Mouse (Mus musculus) intestine, embryonic 14.5 days (tissue): ENCODE data around the gene Olfr223. TPM values are rescaled to one million over a fixed set of nuclear protein-coding genes. Genes with fewer than 3 reads are reported as not detected.
"Not testable (repeated sequence)": the region's sequence is repeated elsewhere in the genome, so short reads cannot be mapped to it uniquely, and the experiment has no call there.

Source experiments
- ATAC-seq: fragments of 200-750 bp; cut with Nextera tagmentation; replicated peaks from 2 replicates; pipeline ENCODE4 v1.8.0; 2017; ENCODE audit warnings: low read depth, moderate number of reproducible peaks, moderate TSS enrichment, moderate library complexity; ENCODE audit not compliant: low FRiP score, low TSS enrichment
- DNase-seq: peaks from one replicate; pipeline ENCODE4 v3.0.0-alpha.2; 2018; ENCODE audit warnings: low spot score
- H3K27ac ChIP-seq: fragments of 300-500 bp; sonication (generic); 2 replicates; pipeline ENCODE4 v1.5.1; 2014; ENCODE audit warnings: low read depth, mild to moderate bottlenecking, control low read depth
- H3K27me3 ChIP-seq: fragments of 300-500 bp; sonication (generic); replicated peaks from 2 replicates; pipeline ENCODE4 v1.6.1; 2014; ENCODE audit warnings: low read length, control low read depth; ENCODE audit not compliant: control insufficient read depth, insufficient read depth
- H3K36me3 ChIP-seq: fragments of 300-500 bp; sonication (generic); 2 replicates; pipeline ENCODE4 v1.6.1; 2014; ENCODE audit warnings: low read length, control low read depth; ENCODE audit not compliant: control insufficient read depth, insufficient read depth
- H3K4me1 ChIP-seq: fragments of 300-500 bp; sonication (generic); replicated peaks from 2 replicates; pipeline ENCODE4 v1.6.1; 2014; ENCODE audit warnings: low read length, control low read depth, mixed read lengths; ENCODE audit not compliant: control insufficient read depth, insufficient read depth
- H3K4me2 ChIP-seq: fragments of 300-500 bp; sonication (generic); 2 replicates; pipeline ENCODE4 v1.6.1; 2014; ENCODE audit warnings: low read length
- H3K4me3 ChIP-seq: fragments of 300-500 bp; sonication (generic); 2 replicates; pipeline ENCODE4 v1.5.1; 2014; ENCODE audit warnings: low read depth, low read length, control low read depth, mixed read lengths
- H3K9ac ChIP-seq: fragments of 300-500 bp; sonication (generic); 2 replicates; pipeline ENCODE4 v1.6.1; 2014; ENCODE audit warnings: mild to moderate bottlenecking, low read length
- H3K9me3 ChIP-seq: fragments of 300-500 bp; sonication (generic); 2 replicates; pipeline ENCODE4 v1.6.1; 2016; ENCODE audit warnings: low read length, control low read depth; ENCODE audit not compliant: control insufficient read depth
- WGBS: fragments of 180-500 bp; shearing (Covaris S2); extraction: QIAGEN DNeasy Blood & Tissue Kit; methylation state at CpG from one replicate; pipeline ENCODE4 v1.1.7; 2014; 5-methylcytosine and 5-hydroxymethylcytosine counted together
- polyA plus RNA-seq: library from polyadenylated mRNA; unstranded; fragments of >200 nt; fragmentation: Nextera tagmentation; extraction: Ambion mirVana; gene quantifications from 2 replicates; pipeline ENCODE4 v1.2.1, GENCODE M21; 2014

Olfr223 gene
- polyA plus RNA-seq, 1 experiment from 2014 or later = not detected

DNA sequence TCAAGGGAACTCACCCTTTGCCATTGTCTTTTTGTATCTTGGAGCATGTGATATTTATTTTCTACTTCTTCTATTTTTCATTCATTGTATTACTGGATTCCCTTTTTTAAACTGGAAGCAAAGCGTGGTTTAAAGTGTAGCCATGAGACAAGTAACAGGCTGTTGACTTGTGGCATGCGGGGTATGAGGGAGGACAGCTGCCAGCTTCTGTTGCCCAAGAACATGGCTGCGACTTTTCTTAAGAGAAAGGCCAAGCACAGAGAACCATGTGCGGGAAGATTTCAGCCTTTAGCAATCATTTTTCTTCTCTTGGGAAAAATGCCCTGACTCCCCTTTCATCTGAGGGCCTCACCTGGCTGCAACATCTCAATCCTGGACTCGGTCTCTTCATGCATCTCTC is 18.6 kb upstream of the Olfr223 start:
- Histone ChIP-seq H3K9me3 (no peaks in the 10 kb centered on the region), H3K27ac (no peak overlapping the region), H3K4me2 (no peak overlapping the region), H3K27me3 (no peaks in the 10 kb centered on the region), H3K4me1 (no peaks in the 10 kb centered on the region), H3K36me3 (no peaks in the 10 kb centered on the region), H3K9ac (no peak overlapping the region), H3K4me3 (no peak overlapping the region)
- no peak for DNase-seq
- 80% methylated on average over 5 of the region's 5 CpGs for WGBS
- no peak for ATAC-seq

DNA sequence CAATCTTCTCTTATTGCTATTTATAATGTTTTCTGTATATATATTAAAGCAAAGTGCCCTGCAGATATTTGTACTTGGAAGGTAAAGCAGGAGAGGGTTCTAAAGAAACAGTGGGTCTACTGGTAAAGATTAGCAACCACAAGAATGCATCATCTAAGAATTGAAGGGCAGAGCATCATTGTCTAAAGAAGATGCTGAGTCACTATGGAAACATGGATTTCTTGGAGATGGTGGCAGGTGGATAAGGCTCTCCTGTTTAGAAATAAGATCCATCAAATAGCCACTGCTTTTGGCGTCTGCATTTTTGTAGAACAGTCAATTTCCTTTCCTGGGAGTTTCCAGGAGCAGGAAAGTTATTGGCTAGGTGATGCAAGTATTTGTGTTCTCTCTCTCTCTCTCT is 9.2 kb upstream of the Olfr223 start:
- Histone ChIP-seq H3K4me2 (no peak overlapping the region), H3K27me3 (no peaks in the 10 kb centered on the region), H3K4me1 (no peaks in the 10 kb centered on the region), H3K9ac (no peak overlapping the region), H3K4me3 (no peak overlapping the region), H3K9me3 (no peaks in the 10 kb centered on the region), H3K27ac (no peak overlapping the region), H3K36me3 (no peaks in the 10 kb centered on the region)
- ATAC-seq (no peak), DNase-seq (no peak)
- 70% methylated on average over 1 of the region's 1 CpGs for WGBS

- Histone ChIP-seq H3K27ac (no peak overlapping the region), H3K4me1 (no peaks in the 10 kb centered on the region), H3K9ac (no peak overlapping the region), H3K9me3 (no peaks in the 10 kb centered on the region), H3K36me3 (no peaks in the 10 kb centered on the region), H3K4me3 (no peak overlapping the region), H3K4me2 (no peak overlapping the region), H3K27me3 (no peaks in the 10 kb centered on the region)
- no peak for ATAC-seq
- WGBS = 88% methylated on average over 3 of the region's 3 CpGs
- no peak for DNase-seq
These were observed 7.8 kb upstream of the Olfr223 start for GRCm38 (mm10) chr11:59600872-59601271.

DNA sequence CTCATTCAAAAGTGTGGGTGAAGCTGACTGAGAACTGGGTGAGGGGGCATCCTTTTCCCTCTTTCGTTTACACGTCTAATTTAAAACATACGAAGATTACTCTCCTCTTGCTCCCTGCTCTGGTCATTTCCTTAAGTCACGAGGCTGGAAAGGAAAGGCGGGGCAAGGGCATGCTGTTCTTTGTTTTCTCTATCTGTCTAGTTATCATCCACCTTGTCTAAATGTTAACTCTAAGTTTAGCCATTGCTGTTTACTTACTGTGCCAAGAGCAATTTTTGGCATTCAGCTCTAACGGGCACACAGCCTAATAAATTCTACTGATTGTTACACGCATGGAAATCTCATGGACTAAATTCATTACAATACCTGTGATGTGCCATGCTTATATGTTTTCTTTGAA is 6.1 kb upstream of the Olfr223 start:
- H3K36me3 ChIP-seq = no peaks in the 10 kb centered on the region
- H3K9me3 ChIP-seq = no peaks in the 10 kb centered on the region
- H3K4me2 ChIP-seq = no peak overlapping the region
- H3K4me1 ChIP-seq = no peaks in the 10 kb centered on the region
- 50% methylated on average over 7 of the region's 7 CpGs for WGBS
- H3K4me3 ChIP-seq = no peak overlapping the region
- ATAC-seq (no peak), DNase-seq (no peak)
- no peak overlapping the region for H3K27ac ChIP-seq
- no peaks in the 10 kb centered on the region for H3K27me3 ChIP-seq
- H3K9ac ChIP-seq = no peak overlapping the region

DNA sequence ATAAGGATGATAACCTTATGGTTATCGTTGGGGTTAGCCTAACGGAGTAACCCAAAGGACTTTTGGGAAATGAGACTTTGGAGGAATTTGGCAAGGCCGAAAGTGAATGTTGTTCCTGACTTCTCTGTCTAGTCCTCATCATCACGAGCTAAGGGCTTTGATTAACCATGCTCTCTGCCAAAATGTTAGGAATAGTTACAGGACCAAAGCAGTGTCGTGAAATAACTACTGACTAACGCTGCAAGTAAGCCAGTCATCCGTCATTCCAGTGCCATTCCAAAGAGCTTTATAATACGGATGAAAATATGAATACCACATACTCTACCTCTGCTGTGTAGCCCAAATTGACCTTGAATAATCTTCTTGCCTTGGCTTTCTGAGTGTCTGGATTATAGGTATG is 3.9 kb upstream of the Olfr223 start:
- Histone ChIP-seq H3K4me3 (no peak overlapping the region), H3K27ac (no peak overlapping the region), H3K36me3 (no peaks in the 10 kb centered on the region), H3K9me3 (no peaks in the 10 kb centered on the region), H3K4me2 (no peak overlapping the region), H3K9ac (no peak overlapping the region), H3K4me1 (no peaks in the 10 kb centered on the region), H3K27me3 (no peaks in the 10 kb centered on the region)
- DNase-seq (no peak), ATAC-seq (no peak)
- 89% methylated on average over 8 of the region's 8 CpGs for WGBS

DNA sequence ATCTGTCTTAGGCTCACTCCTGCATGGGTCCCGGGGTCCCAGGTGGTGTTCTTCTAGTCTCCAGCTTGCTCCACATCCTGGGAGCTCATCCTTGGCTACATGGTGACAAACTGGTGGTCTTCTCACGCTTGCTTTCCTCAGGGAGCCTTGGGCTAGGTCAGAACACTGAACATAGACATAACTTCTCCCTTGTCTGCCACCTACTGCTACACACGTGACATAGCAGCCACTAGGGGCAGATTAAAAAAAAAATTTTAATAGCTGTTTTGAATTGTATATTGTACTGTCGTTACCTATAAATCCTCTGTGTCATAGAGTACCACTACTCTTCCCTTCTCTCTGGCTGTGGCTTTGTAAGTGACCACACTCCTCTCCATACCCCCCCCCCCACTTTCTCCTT is 3.0 kb upstream of the Olfr223 start:
- Histone ChIP-seq H3K27me3 (no peaks in the 10 kb centered on the region), H3K4me3 (no peak overlapping the region), H3K9ac (no peak overlapping the region), H3K4me1 (no peaks in the 10 kb centered on the region), H3K9me3 (no peaks in the 10 kb centered on the region), H3K4me2 (no peak overlapping the region), H3K36me3 (no peaks in the 10 kb centered on the region), H3K27ac (no peak overlapping the region)
- 44% methylated on average over 4 of the region's 4 CpGs for WGBS
- ATAC-seq (no peak), DNase-seq (no peak)

DNA sequence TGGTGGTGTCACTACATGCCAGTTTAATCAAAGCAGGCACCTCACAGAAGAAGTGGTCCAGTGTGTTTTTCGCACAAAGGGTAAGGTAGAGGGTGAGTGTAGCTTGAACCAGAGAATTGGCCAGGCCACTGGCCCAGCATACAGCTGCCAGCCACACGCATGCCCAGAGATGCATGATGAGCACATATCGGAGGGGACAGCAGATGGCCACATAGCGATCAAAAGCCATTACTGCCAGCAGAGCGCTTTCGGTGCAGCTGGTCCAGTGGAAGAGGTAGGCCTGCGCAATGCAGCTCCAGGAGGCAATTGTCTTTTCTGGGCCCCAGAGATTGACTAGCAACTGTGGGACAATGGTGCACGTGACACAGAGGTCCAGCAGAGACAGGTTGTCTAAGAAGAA is 3.6 kb downstream of the Olfr223 start:
- 85% methylated on average over 8 of the region's 8 CpGs for WGBS
- ATAC-seq = no peak

GRCm38 (mm10) chr11:59584539-59584938 is 8.6 kb downstream of the Olfr223 start:
- H3K27ac ChIP-seq = no peak overlapping the region
- H3K4me2 ChIP-seq = no peak overlapping the region
- H3K9me3 ChIP-seq = no peaks in the 10 kb centered on the region
- DNase-seq = peak; percentile 77
- no peaks in the 10 kb centered on the region for H3K36me3 ChIP-seq
- ATAC-seq = no peak
- 24% methylated on average over 6 of the region's 6 CpGs for WGBS
- H3K9ac ChIP-seq = no peak overlapping the region
- no peak overlapping the region for H3K4me3 ChIP-seq
- H3K27me3 ChIP-seq = no peaks in the 10 kb centered on the region
- H3K4me1 ChIP-seq = no peaks in the 10 kb centered on the region

More for the DNA sequence above, 3.6 kb downstream of the Olfr223 start:
- Histone ChIP-seq H3K9me3 (no peaks in the 10 kb centered on the region), H3K4me3 (no peak overlapping the region), H3K9ac (no peak overlapping the region), H3K4me2 (no peak overlapping the region), H3K27me3 (no peaks in the 10 kb centered on the region), H3K27ac (no peak overlapping the region), H3K4me1 (no peaks in the 10 kb centered on the region), H3K36me3 (no peaks in the 10 kb centered on the region)
- no peak for DNase-seq

DNA sequence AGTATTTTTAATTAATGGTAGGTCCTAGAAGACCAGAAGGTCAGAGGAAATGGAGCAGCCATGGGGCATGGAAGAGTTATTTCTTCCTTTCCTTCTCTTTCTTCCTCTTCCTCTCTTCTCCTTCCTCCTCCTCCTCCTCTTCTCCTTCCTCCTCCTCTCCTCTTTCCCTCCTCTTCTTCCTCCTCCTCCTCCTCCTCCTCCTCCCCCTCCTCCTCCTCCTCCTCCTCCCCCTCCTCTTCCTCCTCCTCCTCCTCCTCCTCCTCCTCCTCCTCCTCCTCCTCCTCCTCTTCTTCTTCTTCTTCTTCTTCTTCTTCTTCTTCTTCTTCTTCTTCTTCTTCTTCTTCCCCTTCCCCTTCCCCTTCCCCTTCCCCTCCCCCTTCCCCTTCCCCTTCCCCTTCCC is 17.0 kb downstream of the Olfr223 start, which contains the start of gene Olfr222:
Gene Olfr222 (minus strand): TSS at position 101 of the 400 bp plus-strand sequence.
- not testable (repeated sequence) for H3K27me3 ChIP-seq, H3K4me3 ChIP-seq, H3K36me3 ChIP-seq, H3K4me1 ChIP-seq, DNase-seq, H3K9ac ChIP-seq, H3K27ac ChIP-seq, ATAC-seq, H3K9me3 ChIP-seq, H3K4me2 ChIP-seq
